Mouse (Mus musculus) gastrocnemius, adult 8-10 months (tissue): Measurements from ENCODE around the gene Slc36a4. TPM values are rescaled to one million over a fixed set of nuclear protein-coding genes. Genes with fewer than 3 reads are reported as not detected.

Experiments used
- total RNA-seq, 4 experiments: library from RNA; stranded (reverse); gene quantifications; 2 replicates each; pipeline ENCODE4 v1.2.4; 2022

Slc36a4 gene
- total RNA-seq, 4 experiments from 2014 or later, result 0.94 to 2.1 (median 1.7) TPM

Other genes starting within 250 kb of the Slc36a4 start
- 10 to 100 TPM in 2 of 4 experiments, 1 to 10 TPM in 2; 8.4 to 11.1 (median 9.9) TPM for gene Smco4, start 216.3 kb upstream of the Slc36a4 start, total RNA-seq
- under 1 TPM in 1 of 4 experiments, not detected in 3; 0.09 TPM for gene Deup1, start 81.8 kb upstream of the Slc36a4 start, total RNA-seq
- not detected for gene Mtnr1b, start 164.8 kb downstream of the Slc36a4 start, total RNA-seq